In the genomic region with DNA sequence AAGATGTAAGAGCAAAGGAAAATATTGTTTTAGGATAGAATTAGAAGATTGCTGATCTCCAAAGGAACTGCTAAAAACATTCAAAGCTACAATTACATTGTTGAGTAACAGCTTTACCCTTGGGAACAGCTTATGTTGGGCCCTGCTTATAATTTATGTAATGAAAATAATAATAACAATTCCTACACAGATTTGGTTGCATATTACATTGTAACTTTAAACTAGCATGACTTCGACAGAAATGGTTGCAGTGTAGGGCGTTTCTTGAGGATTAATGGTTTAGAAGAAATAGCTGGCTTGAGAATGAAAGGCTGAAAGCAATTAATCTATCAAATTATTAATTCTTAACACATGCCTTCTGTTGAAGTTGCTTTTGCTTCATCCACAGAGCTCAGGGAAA, we compare ENCODE assay signal across 20 mouse cellular contexts.
DNase-seq lines count a peak whose midpoint lies in the region; ATAC-seq lines count a peak whose summit lies in the region.
"Had no signal": no experiment of that assay in that cellular context is flagged by ENCODE, and none has a peak within 500 bp of the region (broad histone marks: within the 10 kb centered on the region; RNA-seq: fewer than 3 reads in every experiment).

No protein-coding gene starts in this region.

- H3K27ac ChIP-seq in hindbrain, embryonic 12.5 days: peak overlapping the region; percentile 30
- no peak overlapping the region for H3K27ac ChIP-seq in hindbrain, embryonic 10.5 days
- H3K27ac ChIP-seq in lung, embryonic 15.5 days: peak overlapping the region; percentile 63; the same call in 1 of the 2 replicates
- H3K27ac ChIP-seq in hindbrain, embryonic 13.5 days: peak overlapping the region; percentile 68
- H3K27ac ChIP-seq in midbrain, embryonic 16.5 days (ENCODE audit: low read length): no peak overlapping the region
- H3K27ac ChIP-seq: layer of hippocampus, adult 2 months; limb, embryonic 15.5 days; liver, embryonic 15.5 days; stomach, postnatal 0 days had no signal

- peak; percentile 54 for ATAC-seq in hindbrain, embryonic 12.5 days (ENCODE audit: low FRiP score)
- ATAC-seq in lung, embryonic 15.5 days (ENCODE audit: borderline replicate concordance, extremely low read depth, low FRiP score, low TSS enrichment): no peak
- ATAC-seq in hindbrain, embryonic 13.5 days (ENCODE audit: low FRiP score): peak; percentile 32
- peak; percentile 17; the same call in 1 of the 2 replicates for ATAC-seq in midbrain, embryonic 16.5 days
- ATAC-seq: inflammation-experienced regulatory T-cells, adult 6 months had no signal

- no peak overlapping the region for H3K9ac ChIP-seq in hindbrain, embryonic 12.5 days
- no peak overlapping the region for H3K9ac ChIP-seq in lung, embryonic 15.5 days
- no peak overlapping the region for H3K9ac ChIP-seq in hindbrain, embryonic 13.5 days
- H3K9ac ChIP-seq in midbrain, embryonic 16.5 days (ENCODE audit: low read depth, low read length): no peak overlapping the region
- H3K9ac ChIP-seq: limb, embryonic 15.5 days; liver, embryonic 15.5 days had no signal

- no peaks in the 10 kb centered on the region for H3K27me3 ChIP-seq in hindbrain, embryonic 12.5 days
- no peaks in the 10 kb centered on the region for H3K27me3 ChIP-seq in hindbrain, embryonic 10.5 days (ENCODE audit: insufficient read depth, poor library complexity, severe bottlenecking)
- H3K27me3 ChIP-seq in lung, embryonic 15.5 days: no peaks in the 10 kb centered on the region
- H3K27me3 ChIP-seq in hindbrain, embryonic 13.5 days: no peaks in the 10 kb centered on the region
- no peaks in the 10 kb centered on the region for H3K27me3 ChIP-seq in midbrain, embryonic 16.5 days (ENCODE audit: control insufficient read depth, insufficient read depth, low read depth, low read length)
- H3K27me3 ChIP-seq: limb, embryonic 15.5 days; liver, embryonic 15.5 days; megakaryocyte, embryonic 14.5 days had no signal

- H3K4me2 ChIP-seq in hindbrain, embryonic 12.5 days (replicated peaks): no peak overlapping the region
- no peak overlapping the region for H3K4me2 ChIP-seq in lung, embryonic 15.5 days
- no peak overlapping the region; the same call in 1 of the 2 replicates for H3K4me2 ChIP-seq in hindbrain, embryonic 13.5 days
- H3K4me2 ChIP-seq in midbrain, embryonic 16.5 days (ENCODE audit: low read length): no peak overlapping the region
- H3K4me2 ChIP-seq: heart, embryonic 11.5 days; limb, embryonic 15.5 days; liver, embryonic 15.5 days had no signal

- no peak for DNase-seq in hindbrain, embryonic 10.5 days (ENCODE audit: low spot score)
- DNase-seq in lung, adult 18-20 months: no peak
- DNase-seq in right cerebral cortex, postnatal 36 days (ENCODE audit: low spot score in 2 of 2): no peak
- DNase-seq: cerebellum, adult 2 months; heart, postnatal 10 days; kidney, adult 8-10 months; layer of hippocampus, postnatal 36 days; lung, postnatal 14 days; thymus, postnatal 25 days had no signal

- peaks cover 8% of the 10 kb centered on the region; the same call in 1 of the 2 replicates for H3K4me1 ChIP-seq in hindbrain, embryonic 12.5 days
- H3K4me1 ChIP-seq in hindbrain, embryonic 10.5 days (replicated peaks): peaks cover 10% of the 10 kb centered on the region; the same call in 1 of the 2 replicates
- no peaks in the 10 kb centered on the region for H3K4me1 ChIP-seq in lung, embryonic 15.5 days
- H3K4me1 ChIP-seq in hindbrain, embryonic 13.5 days (replicated peaks): peaks cover 17% of the 10 kb centered on the region
- peaks cover 7% of the 10 kb centered on the region for H3K4me1 ChIP-seq in midbrain, embryonic 16.5 days (ENCODE audit: control insufficient read depth, insufficient read depth, low read length)
- H3K4me1 ChIP-seq: limb, embryonic 15.5 days; liver, embryonic 15.5 days; megakaryocyte, embryonic 14.5 days had no signal

- WGBS in hindbrain, embryonic 12.5 days: 50% methylated on average over 2 of the region's 2 CpGs
- 80% methylated on average over 2 of the region's 2 CpGs for WGBS in hindbrain, embryonic 10.5 days
- WGBS in lung, embryonic 15.5 days: 49% methylated on average over 2 of the region's 2 CpGs
- WGBS in hindbrain, embryonic 13.5 days: 47% methylated on average over 2 of the region's 2 CpGs
- WGBS in midbrain, embryonic 16.5 days: 59% methylated on average over 2 of the region's 2 CpGs

- H3K4me3 ChIP-seq in hindbrain, embryonic 12.5 days: no peak overlapping the region
- H3K4me3 ChIP-seq in hindbrain, embryonic 10.5 days: no peak overlapping the region
- no peak overlapping the region for H3K4me3 ChIP-seq in lung, embryonic 15.5 days
- H3K4me3 ChIP-seq in hindbrain, embryonic 13.5 days: no peak overlapping the region
- H3K4me3 ChIP-seq in midbrain, embryonic 16.5 days (ENCODE audit: low read depth, low read length): no peak overlapping the region
- H3K4me3 ChIP-seq: layer of hippocampus, adult 2 months; limb, embryonic 15.5 days; liver, embryonic 15.5 days; megakaryocyte, embryonic 14.5 days had no signal

- no peaks in the 10 kb centered on the region for H3K9me3 ChIP-seq in hindbrain, embryonic 12.5 days (replicated peaks)
- no peaks in the 10 kb centered on the region for H3K9me3 ChIP-seq in hindbrain, embryonic 10.5 days
- no peaks in the 10 kb centered on the region for H3K9me3 ChIP-seq in lung, embryonic 15.5 days
- no peaks in the 10 kb centered on the region for H3K9me3 ChIP-seq in hindbrain, embryonic 13.5 days
- H3K9me3 ChIP-seq in midbrain, embryonic 16.5 days (replicated peaks; ENCODE audit: control insufficient read depth, low read length, poor library complexity, severe bottlenecking): no peaks in the 10 kb centered on the region
- H3K9me3 ChIP-seq: limb, embryonic 15.5 days; liver, embryonic 15.5 days; megakaryocyte, embryonic 14.5 days had no signal

- H3K36me3 ChIP-seq in hindbrain, embryonic 12.5 days: no peaks in the 10 kb centered on the region
- H3K36me3 ChIP-seq in hindbrain, embryonic 10.5 days: no peaks in the 10 kb centered on the region
- no peaks in the 10 kb centered on the region for H3K36me3 ChIP-seq in lung, embryonic 15.5 days
- H3K36me3 ChIP-seq in hindbrain, embryonic 13.5 days: no peaks in the 10 kb centered on the region
- no peaks in the 10 kb centered on the region for H3K36me3 ChIP-seq in midbrain, embryonic 16.5 days (ENCODE audit: control insufficient read depth, insufficient read depth, low read length)
- H3K36me3 ChIP-seq: limb, embryonic 15.5 days; liver, embryonic 15.5 days had no signal

Comparison
In these comparisons a context has a peak if more than half of its experiments do, and no peak if none do; other contexts are left out.
1. H3K27ac ChIP-seq: peak in hindbrain, embryonic 12.5 days (single experiment), lung, embryonic 15.5 days (single experiment) and hindbrain, embryonic 13.5 days (single experiment); none in hindbrain, embryonic 10.5 days (single experiment) and midbrain, embryonic 16.5 days (single experiment).